Mouse (Mus musculus): ENCODE measurements at regions not wholly inside any gene's neighbourhood (a gene's known extent, or its start where the extent isn't known, plus 50 kb on each side); places are given as distances from the start of the nearest gene placed in this dataset.

DNA sequence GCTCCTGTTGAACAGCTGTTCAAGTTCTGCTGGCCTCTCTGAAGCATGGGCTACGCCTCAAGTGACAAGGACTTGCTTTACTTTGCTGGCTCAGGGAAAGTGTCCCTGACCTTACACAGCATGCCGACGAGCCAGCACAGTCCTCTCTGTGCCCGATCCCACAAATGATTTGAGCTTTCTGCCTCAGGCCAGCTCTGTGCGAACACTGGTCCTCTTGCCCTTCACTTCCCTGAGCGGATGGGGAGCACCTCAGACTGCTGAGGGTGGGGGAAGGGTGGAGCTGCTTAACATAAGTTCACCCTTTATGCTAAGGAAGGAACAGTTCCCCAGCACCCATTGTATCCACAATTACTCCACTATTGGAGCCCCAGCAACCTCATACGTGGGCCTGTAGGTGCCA, 223.7 kb upstream of the Mgmt start:
- Histone ChIP-seq H3K4me2 (ENCODE audit: low read depth, low read length) (no peak overlapping the region), H3K4me1 (ENCODE audit: control insufficient read depth, insufficient read depth, low read length) (no peaks in the 10 kb centered on the region), H3K9ac (ENCODE audit: low read length) (no peak overlapping the region), H3K36me3 (ENCODE audit: control insufficient read depth, insufficient read depth) (no peaks in the 10 kb centered on the region), H3K4me3 (ENCODE audit: low read length) (no peak overlapping the region), H3K9me3 (replicated peaks; ENCODE audit: control insufficient read depth, low read length) (no peaks in the 10 kb centered on the region), H3K27me3 (ENCODE audit: control insufficient read depth, insufficient read depth, low read length) (peaks cover 4% of the 10 kb centered on the region; the same call in 1 of the 2 replicates), H3K27ac (ENCODE audit: low read length) (no peak overlapping the region)
- ATAC-seq (replicated peaks; ENCODE audit: extremely low read depth, insufficient read depth, low FRiP score): no peak
- 64% methylated on average over 7 of the region's 7 CpGs for WGBS

DNA sequence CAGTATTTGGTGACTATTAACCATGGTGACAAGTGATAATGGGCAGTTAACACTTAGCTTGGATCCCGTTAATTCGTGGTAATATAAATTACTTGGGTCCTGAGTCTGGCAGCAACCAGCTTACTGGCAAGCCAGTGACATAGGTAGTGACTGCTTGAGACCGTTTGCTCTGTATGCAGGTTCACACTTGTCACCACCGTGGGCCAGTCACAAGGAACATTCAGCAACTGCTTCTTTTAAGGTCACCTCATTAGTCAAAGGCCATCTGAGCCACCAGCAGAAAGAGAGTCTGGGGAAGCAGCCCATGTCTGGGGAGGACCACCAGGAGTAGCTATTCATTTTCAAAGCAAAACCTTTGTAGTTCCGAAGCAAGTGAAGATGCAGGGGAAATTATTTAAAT, 220.3 kb upstream of the Mgmt start:
- H3K4me3 ChIP-seq (ENCODE audit: low read length): no peak overlapping the region
- peaks cover 6% of the 10 kb centered on the region; the same call in 1 of the 2 replicates for H3K27me3 ChIP-seq (ENCODE audit: control insufficient read depth, insufficient read depth, low read length)
- ATAC-seq (replicated peaks; ENCODE audit: extremely low read depth, insufficient read depth, low FRiP score): no peak
- WGBS: 42% methylated on average over 5 of the region's 5 CpGs
- no peak overlapping the region for H3K9ac ChIP-seq (ENCODE audit: low read length)
- no peaks in the 10 kb centered on the region for H3K4me1 ChIP-seq (ENCODE audit: control insufficient read depth, insufficient read depth, low read length)
- no peak overlapping the region for H3K4me2 ChIP-seq (ENCODE audit: low read depth, low read length)
- no peaks in the 10 kb centered on the region for H3K36me3 ChIP-seq (ENCODE audit: control insufficient read depth, insufficient read depth)
- no peaks in the 10 kb centered on the region for H3K9me3 ChIP-seq (replicated peaks; ENCODE audit: control insufficient read depth, low read length)
- H3K27ac ChIP-seq (ENCODE audit: low read length): no peak overlapping the region

DNA sequence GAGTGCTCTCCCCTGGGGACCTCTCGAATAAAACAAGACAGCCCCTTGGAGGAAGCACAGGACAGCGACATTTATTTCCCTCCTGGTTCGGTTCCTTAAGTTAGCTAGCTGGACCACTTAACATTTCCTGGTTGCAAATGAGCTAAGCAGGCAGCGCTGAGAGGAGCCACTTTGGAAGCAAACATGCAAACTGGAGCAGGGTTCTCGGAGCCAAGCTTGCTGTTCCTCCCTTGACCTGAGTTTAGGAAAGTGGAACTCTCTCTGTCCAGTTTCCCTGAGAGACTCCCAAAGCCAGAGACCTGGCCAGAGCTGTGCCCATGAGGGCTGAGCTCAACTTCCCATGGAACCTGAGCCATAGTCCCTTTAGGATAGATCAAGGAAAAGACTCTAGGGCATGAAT, 219.4 kb upstream of the Mgmt start:
- 38% methylated on average over 5 of the region's 5 CpGs for WGBS

DNA sequence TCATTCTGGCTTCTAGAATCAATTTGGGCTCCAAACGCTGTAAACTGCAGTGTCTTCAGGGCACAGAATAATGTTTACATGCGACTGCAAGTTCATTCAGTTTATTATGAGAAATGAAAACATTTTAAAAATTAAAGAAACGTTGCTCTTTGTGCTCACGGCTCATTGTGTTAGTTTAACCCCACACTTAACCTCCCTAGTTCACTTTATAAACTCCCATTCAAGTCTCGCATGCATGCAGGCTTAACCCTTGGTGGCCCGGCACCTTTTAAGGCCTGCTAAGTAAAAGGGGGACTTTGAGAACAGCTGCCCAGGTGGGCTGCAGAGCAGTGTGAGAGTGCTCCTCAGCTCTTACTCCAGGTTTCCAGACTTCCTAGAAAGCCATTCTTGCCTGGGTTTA, 218.3 kb upstream of the Mgmt start:
- Histone ChIP-seq H3K4me1 (ENCODE audit: control insufficient read depth, insufficient read depth, low read length) (no peaks in the 10 kb centered on the region), H3K27me3 (ENCODE audit: control insufficient read depth, insufficient read depth, low read length) (peaks cover 6% of the 10 kb centered on the region; the same call in 1 of the 2 replicates), H3K27ac (ENCODE audit: low read length) (no peak overlapping the region), H3K4me3 (ENCODE audit: low read length) (no peak overlapping the region), H3K4me2 (ENCODE audit: low read depth, low read length) (no peak overlapping the region), H3K9ac (ENCODE audit: low read length) (no peak overlapping the region), H3K36me3 (ENCODE audit: control insufficient read depth, insufficient read depth) (no peaks in the 10 kb centered on the region), H3K9me3 (replicated peaks; ENCODE audit: control insufficient read depth, low read length) (no peaks in the 10 kb centered on the region)
- no peak for ATAC-seq (replicated peaks; ENCODE audit: extremely low read depth, insufficient read depth, low FRiP score)
- 49% methylated on average over 6 of the region's 6 CpGs for WGBS

More for the DNA sequence above, 219.4 kb upstream of the Mgmt start:
- Histone ChIP-seq H3K27ac (ENCODE audit: low read length) (no peak overlapping the region), H3K9ac (ENCODE audit: low read length) (no peak overlapping the region), H3K9me3 (replicated peaks; ENCODE audit: control insufficient read depth, low read length) (no peaks in the 10 kb centered on the region), H3K4me2 (ENCODE audit: low read depth, low read length) (no peak overlapping the region), H3K27me3 (ENCODE audit: control insufficient read depth, insufficient read depth, low read length) (peaks cover 6% of the 10 kb centered on the region; the same call in 1 of the 2 replicates), H3K4me1 (ENCODE audit: control insufficient read depth, insufficient read depth, low read length) (no peaks in the 10 kb centered on the region), H3K4me3 (ENCODE audit: low read length) (no peak overlapping the region), H3K36me3 (ENCODE audit: control insufficient read depth, insufficient read depth) (no peaks in the 10 kb centered on the region)
- ATAC-seq (replicated peaks; ENCODE audit: extremely low read depth, insufficient read depth, low FRiP score): no peak

DNA sequence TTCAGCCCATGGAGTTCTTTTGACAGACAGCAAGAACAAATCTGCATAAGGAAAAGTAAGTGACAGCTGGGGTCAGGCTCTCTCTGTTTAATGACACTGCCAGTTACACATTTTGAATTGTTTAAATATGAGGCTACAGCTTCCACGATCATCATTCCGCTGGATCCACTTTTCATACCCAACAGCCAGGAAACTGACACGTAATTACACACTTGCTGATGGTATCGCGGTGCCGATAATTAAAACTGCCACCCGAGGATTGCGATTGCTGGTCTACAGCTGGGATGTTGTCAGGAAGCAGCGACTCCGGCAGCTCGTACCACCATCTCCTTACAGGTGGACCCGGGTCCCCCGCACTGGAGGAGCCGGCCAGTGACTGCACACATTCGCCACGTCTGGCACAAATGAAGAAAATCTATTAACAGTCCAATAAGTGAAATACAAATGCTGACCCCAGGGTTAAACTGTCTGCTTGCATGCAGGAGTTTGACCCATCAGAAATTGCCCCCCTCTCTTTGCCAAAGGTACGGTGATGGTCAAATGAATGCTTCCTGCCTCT, 217.3 kb upstream of the Mgmt start:
- ATAC-seq (replicated peaks; ENCODE audit: extremely low read depth, insufficient read depth, low FRiP score): no peak
- no peaks in the 10 kb centered on the region for H3K9me3 ChIP-seq (replicated peaks; ENCODE audit: control insufficient read depth, low read length)
- no peak overlapping the region for H3K27ac ChIP-seq (ENCODE audit: low read length)
- H3K4me2 ChIP-seq (ENCODE audit: low read depth, low read length): no peak overlapping the region
- H3K9ac ChIP-seq (ENCODE audit: low read length): no peak overlapping the region
- H3K27me3 ChIP-seq (ENCODE audit: control insufficient read depth, insufficient read depth, low read length): peaks cover 6% of the 10 kb centered on the region; the same call in 1 of the 2 replicates
- no peaks in the 10 kb centered on the region for H3K4me1 ChIP-seq (ENCODE audit: control insufficient read depth, insufficient read depth, low read length)
- H3K36me3 ChIP-seq (ENCODE audit: control insufficient read depth, insufficient read depth): no peaks in the 10 kb centered on the region
- WGBS: 81% methylated on average over 17 of the region's 17 CpGs
- no peak overlapping the region for H3K4me3 ChIP-seq (ENCODE audit: low read length)

DNA sequence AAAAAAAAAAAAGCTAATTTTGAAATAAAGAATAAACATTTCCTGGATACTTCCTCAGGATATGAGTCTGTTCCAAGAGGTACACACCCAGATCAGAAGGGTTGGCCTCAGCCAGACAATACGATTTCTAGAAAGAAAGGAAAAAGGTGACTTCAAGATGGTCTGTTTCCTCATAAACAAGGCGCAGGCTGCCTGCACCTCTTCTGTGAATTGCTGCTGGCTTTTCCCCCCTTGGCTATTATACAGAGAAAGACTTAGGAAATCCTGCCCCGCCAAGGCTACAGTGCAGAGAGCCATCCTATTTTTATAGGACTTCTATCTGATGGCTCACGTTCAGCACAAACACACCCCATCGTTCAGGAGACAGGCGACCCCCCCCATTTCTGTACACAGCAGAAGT, 204.8 kb upstream of the Mgmt start:
- ATAC-seq (replicated peaks; ENCODE audit: extremely low read depth, insufficient read depth, low FRiP score): peak; percentile 77
- peak overlapping the region; percentile 9; the same call in 1 of the 2 replicates for H3K9ac ChIP-seq (ENCODE audit: low read length)
- no peaks in the 10 kb centered on the region for H3K9me3 ChIP-seq (replicated peaks; ENCODE audit: control insufficient read depth, low read length)
- 15% methylated on average over 6 of the region's 6 CpGs for WGBS
- H3K4me1 ChIP-seq (ENCODE audit: control insufficient read depth, insufficient read depth, low read length): peaks cover 11% of the 10 kb centered on the region
- H3K4me3 ChIP-seq (ENCODE audit: low read length): 0 out of 2 replicates have a peak overlapping the region, but pooled peaks have one; percentile 11
- H3K27me3 ChIP-seq (ENCODE audit: control insufficient read depth, insufficient read depth, low read length): no peaks in the 10 kb centered on the region
- peak overlapping the region; percentile 61 for H3K27ac ChIP-seq (ENCODE audit: low read length)
- peak overlapping the region; percentile 55 for H3K4me2 ChIP-seq (ENCODE audit: low read depth, low read length)
- H3K36me3 ChIP-seq (ENCODE audit: control insufficient read depth, insufficient read depth): no peaks in the 10 kb centered on the region

DNA sequence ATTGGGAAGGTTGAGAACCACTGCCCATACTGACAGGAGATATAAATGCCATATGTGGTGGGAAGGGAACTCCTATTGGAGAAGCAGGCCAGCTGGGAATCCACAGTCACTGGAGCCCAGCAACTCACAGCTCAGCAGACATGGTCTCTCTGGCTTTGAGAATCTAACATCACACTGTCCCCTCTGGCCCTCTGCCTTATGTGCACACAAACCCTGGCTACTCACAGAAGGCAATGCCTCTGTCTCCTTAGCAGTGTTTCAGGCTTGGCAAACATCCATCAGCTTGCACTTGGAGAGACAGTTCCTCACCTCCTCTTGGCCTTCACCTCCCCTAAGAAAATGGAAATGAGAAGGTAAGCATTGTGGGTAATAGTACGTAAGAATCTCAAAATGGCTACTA, 188.2 kb upstream of the Mgmt start:
- Histone ChIP-seq H3K36me3 (ENCODE audit: control insufficient read depth, insufficient read depth) (no peaks in the 10 kb centered on the region), H3K27ac (ENCODE audit: low read length) (no peak overlapping the region), H3K9ac (ENCODE audit: low read length) (no peak overlapping the region), H3K9me3 (replicated peaks; ENCODE audit: control insufficient read depth, low read length) (no peaks in the 10 kb centered on the region), H3K27me3 (ENCODE audit: control insufficient read depth, insufficient read depth, low read length) (no peaks in the 10 kb centered on the region), H3K4me2 (ENCODE audit: low read depth, low read length) (no peak overlapping the region), H3K4me1 (ENCODE audit: control insufficient read depth, insufficient read depth, low read length) (peaks cover 11% of the 10 kb centered on the region), H3K4me3 (ENCODE audit: low read length) (no peak overlapping the region)
- 80% methylated on average over 1 of the region's 1 CpGs for WGBS
- ATAC-seq (replicated peaks; ENCODE audit: extremely low read depth, insufficient read depth, low FRiP score): no peak

DNA sequence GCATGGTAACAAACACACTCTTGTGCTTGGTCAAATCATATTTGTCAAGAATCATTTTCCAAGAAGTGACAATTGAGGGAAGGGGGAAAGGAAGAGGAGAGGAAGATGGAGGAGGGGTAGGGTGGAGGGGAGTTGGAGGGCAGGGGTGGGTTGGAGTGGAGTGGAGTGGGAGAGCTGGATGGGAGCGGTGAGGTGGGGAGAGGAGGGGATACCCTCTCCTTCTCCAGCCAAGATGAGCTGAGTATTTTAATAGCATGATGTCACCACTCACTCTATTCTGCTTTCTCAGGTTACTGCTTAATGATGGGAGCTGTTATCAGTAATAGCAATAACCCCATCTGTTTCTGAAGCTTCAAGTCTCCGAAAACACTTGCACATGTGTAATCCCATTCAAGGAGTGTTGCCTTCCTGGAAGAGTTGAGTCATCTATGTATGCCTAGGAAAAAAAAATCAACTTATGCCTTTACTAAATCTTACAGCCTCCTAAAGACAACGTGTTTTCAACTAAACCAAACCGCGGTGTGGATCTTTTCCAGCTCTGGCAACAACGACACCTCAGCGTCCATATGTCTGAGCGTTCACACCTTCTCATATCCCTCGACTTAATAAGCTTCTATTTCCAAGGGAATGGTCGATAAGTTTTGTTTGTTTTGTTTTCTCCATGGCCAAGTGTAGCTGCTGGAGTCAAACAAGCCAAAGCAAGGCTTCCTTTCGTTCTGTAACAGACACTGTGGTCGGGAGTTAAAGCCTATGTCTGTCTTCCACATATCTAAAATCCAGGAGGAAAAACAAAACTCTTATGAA, 187.0 kb upstream of the Mgmt start:
- Histone ChIP-seq H3K27me3 (ENCODE audit: control insufficient read depth, insufficient read depth, low read length) (no peaks in the 10 kb centered on the region), H3K4me1 (ENCODE audit: control insufficient read depth, insufficient read depth, low read length) (peaks cover 11% of the 10 kb centered on the region), H3K27ac (ENCODE audit: low read length) (peak overlapping the region; percentile 55), H3K9ac (ENCODE audit: low read length) (no peak overlapping the region), H3K9me3 (replicated peaks; ENCODE audit: control insufficient read depth, low read length) (no peaks in the 10 kb centered on the region), H3K4me3 (ENCODE audit: low read length) (no peak overlapping the region), H3K4me2 (ENCODE audit: low read depth, low read length) (no peak overlapping the region), H3K36me3 (ENCODE audit: control insufficient read depth, insufficient read depth) (no peaks in the 10 kb centered on the region)
- peak; percentile 34; the same call in 1 of the 2 replicates for ATAC-seq (replicated peaks; ENCODE audit: extremely low read depth, insufficient read depth, low FRiP score)
- 49% methylated on average over 12 of the region's 12 CpGs for WGBS

DNA sequence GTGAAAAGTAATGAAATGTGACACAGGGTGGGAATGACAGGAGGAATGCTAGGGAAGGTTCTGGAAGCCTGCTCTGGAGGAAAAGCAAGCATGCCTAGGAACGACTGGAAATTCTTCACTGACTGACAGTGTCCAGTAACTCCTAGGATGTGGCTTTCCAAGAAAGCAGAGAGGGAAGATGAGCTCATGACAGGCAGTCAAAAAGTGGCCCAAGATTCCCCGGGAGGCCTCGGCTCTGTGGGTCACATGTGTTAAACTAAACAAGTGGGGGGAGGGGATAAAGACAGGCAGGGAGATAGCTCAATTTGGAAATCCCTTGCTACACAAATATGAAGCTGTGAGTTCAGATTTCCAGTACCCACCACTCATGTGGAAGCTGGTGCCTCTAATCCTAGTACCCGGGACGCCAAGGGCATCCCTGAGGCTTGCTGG, 186.4 kb upstream of the Mgmt start:
- peak overlapping the region; percentile 55 for H3K27ac ChIP-seq (ENCODE audit: low read length)
- H3K9me3 ChIP-seq (replicated peaks; ENCODE audit: control insufficient read depth, low read length): no peaks in the 10 kb centered on the region
- H3K4me3 ChIP-seq (ENCODE audit: low read length): no peak overlapping the region
- H3K36me3 ChIP-seq (ENCODE audit: control insufficient read depth, insufficient read depth): no peaks in the 10 kb centered on the region
- H3K4me2 ChIP-seq (ENCODE audit: low read depth, low read length): no peak overlapping the region
- 44% methylated on average over 5 of the region's 5 CpGs for WGBS
- H3K4me1 ChIP-seq (ENCODE audit: control insufficient read depth, insufficient read depth, low read length): peaks cover 11% of the 10 kb centered on the region
- H3K27me3 ChIP-seq (ENCODE audit: control insufficient read depth, insufficient read depth, low read length): no peaks in the 10 kb centered on the region
- H3K9ac ChIP-seq (ENCODE audit: low read length): no peak overlapping the region
- ATAC-seq (replicated peaks; ENCODE audit: extremely low read depth, insufficient read depth, low FRiP score): 0 out of 2 replicates have a peak, but pooled peaks have one; percentile 29
